In the genomic region with DNA sequence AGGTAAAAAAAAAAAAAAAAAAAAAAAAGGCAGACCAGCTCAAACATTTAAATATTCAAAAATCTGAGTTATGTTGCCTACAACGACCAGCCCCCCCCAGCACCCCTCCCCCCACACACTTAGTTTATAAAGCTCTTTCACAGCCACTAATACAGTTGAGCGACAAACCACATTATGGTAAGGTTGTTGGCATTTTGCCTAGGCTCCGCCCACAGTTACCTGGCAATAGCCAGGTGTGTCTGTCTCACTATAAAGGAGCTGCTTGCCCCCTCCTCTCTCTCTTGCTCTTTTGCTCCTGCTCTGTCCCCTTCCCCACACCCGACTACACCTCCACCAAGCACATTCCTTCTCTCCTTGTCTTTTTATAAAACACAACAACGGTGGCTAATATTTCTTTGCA, we compare ENCODE assay signal across 12 mouse cellular contexts. TPM values are rescaled to one million over a fixed set of nuclear protein-coding genes. Genes with fewer than 3 reads are reported as not detected.
"Had no signal": no experiment of that assay in that cellular context is flagged by ENCODE, and none has a peak within 500 bp of the region (broad histone marks: within the 10 kb centered on the region; RNA-seq: fewer than 3 reads in every experiment).

No protein-coding gene starts in this region.

- H3K27me3 ChIP-seq: neural tube, embryonic 12.5 days had no signal

- H3K4me1 ChIP-seq: neural tube, embryonic 12.5 days had no signal

- ATAC-seq: lung, postnatal 0 days had no signal

- H3K9me3 ChIP-seq: limb, embryonic 12.5 days; neural tube, embryonic 12.5 days had no signal

- DNase-seq: kidney, adult 18-20 months; layer of hippocampus, adult 9-11 months; layer of hippocampus, postnatal 36 days; lung, adult 18-20 months; midbrain, embryonic 14.5 days; thymus, adult 18-20 months; thymus, postnatal 25 days had no signal

- H3K4me2 ChIP-seq: limb, embryonic 12.5 days; neural tube, embryonic 12.5 days had no signal

- H3K36me3 ChIP-seq: limb, embryonic 12.5 days; neural tube, embryonic 12.5 days had no signal

- H3K4me3 ChIP-seq: limb, embryonic 12.5 days; myocyte; neural tube, embryonic 12.5 days had no signal

- H3K9ac ChIP-seq: limb, embryonic 12.5 days; liver, embryonic 14.5 days; neural tube, embryonic 12.5 days had no signal

- H3K27ac ChIP-seq: limb, embryonic 12.5 days; liver, embryonic 14.5 days; neural tube, embryonic 12.5 days had no signal

RNA-seq across cellular contexts. Expression of gene Dntt, which starts 17.4 kb away (rescaled TPM):
- polyA plus RNA-seq: limb, embryonic 12.5 days; lung, postnatal 0 days had no signal
